Mouse (Mus musculus) midbrain, postnatal 0 days (tissue): ENCODE data around the gene Klk10. TPM values are rescaled to one million over a fixed set of nuclear protein-coding genes. Genes with fewer than 3 reads are reported as not detected.
A peak's percentile ranks its signal among the peaks of the same experiment; 100 is the strongest.

Source experiments
- ATAC-seq: fragments of 200-750 bp; cut with Nextera tagmentation; 2 replicates; pipeline ENCODE4 v1.8.0; 2017; ENCODE audit warnings: moderate number of reproducible peaks, mild to moderate bottlenecking, moderate TSS enrichment, moderate library complexity; ENCODE audit not compliant: low FRiP score
- DNase-seq: peaks from one replicate; pipeline ENCODE4 v3.0.0-alpha.2; 2015; ENCODE audit warnings: low spot score
- H3K27ac ChIP-seq: fragments of 300-500 bp; sonication (generic); 2 replicates; pipeline ENCODE4 v1.5.1; 2014; ENCODE audit warnings: low read depth, mild to moderate bottlenecking, low read length, mixed read lengths
- H3K27me3 ChIP-seq: fragments of 300-500 bp; sonication (generic); 2 replicates; pipeline ENCODE4 v1.6.1; 2014; ENCODE audit warnings: low read length, control low read depth, mixed read lengths; ENCODE audit not compliant: insufficient read depth
- H3K36me3 ChIP-seq: fragments of 300-500 bp; sonication (generic); 2 replicates; pipeline ENCODE4 v1.6.1; 2014; ENCODE audit warnings: low read length, control low read depth, mixed read lengths; ENCODE audit not compliant: insufficient read depth
- H3K4me1 ChIP-seq: fragments of 300-500 bp; sonication (generic); 2 replicates; pipeline ENCODE4 v1.6.1; 2014; ENCODE audit warnings: mild to moderate bottlenecking, control low read depth, antibody characterized with exemption, low read length, mixed read lengths; ENCODE audit not compliant: insufficient read depth
- H3K4me2 ChIP-seq: fragments of 300-500 bp; sonication (generic); 2 replicates; pipeline ENCODE4 v1.6.1; 2014; ENCODE audit warnings: low read depth, mild to moderate bottlenecking, low read length, mixed read lengths; ENCODE audit not compliant: poor library complexity, severe bottlenecking
- H3K4me3 ChIP-seq: fragments of 300-500 bp; sonication (generic); 2 replicates; pipeline ENCODE4 v1.5.1; 2014; ENCODE audit warnings: low read depth, mild to moderate bottlenecking, low read length, moderate library complexity
- H3K9ac ChIP-seq: fragments of 300-500 bp; sonication (generic); replicated peaks from 2 replicates; pipeline ENCODE4 v1.6.1; 2014; ENCODE audit warnings: mild to moderate bottlenecking, low read length, moderate library complexity, mixed read lengths; ENCODE audit not compliant: poor library complexity, severe bottlenecking
- H3K9me3 ChIP-seq: fragments of 300-500 bp; sonication (generic); 2 replicates; pipeline ENCODE4 v1.6.1; 2016; ENCODE audit warnings: low read length, control low read depth
- CTCF ChIP-seq: IDR thresholded peaks from 2 replicates; pipeline ENCODE4 v1.5.1; 2016; ENCODE audit warnings: antibody characterized with exemption, mild to moderate bottlenecking
- WGBS: fragments of 180-500 bp; shearing (Covaris S2); extraction: QIAGEN DNeasy Blood & Tissue Kit; methylation state at CpG from one replicate; pipeline ENCODE4 v1.1.7; 2014; 5-methylcytosine and 5-hydroxymethylcytosine counted together
- polyA plus RNA-seq: library from polyadenylated mRNA; unstranded; fragments of >200 nt; fragmentation: Nextera tagmentation; extraction: Ambion mirVana; gene quantifications from 2 replicates; pipeline ENCODE4 v1.2.1, GENCODE M21; 2015
- total RNA-seq: library from RNA; depleted of rRNA; stranded (reverse); fragments of >200 nt; gene quantifications from 2 replicates; pipeline ENCODE4 v1.2.3, GENCODE M21; 2014; rRNA removed

The Klk10 gene
- 0.66 TPM in 1 of 2 replicates, not detected in the other for total RNA-seq
- polyA plus RNA-seq, result 0.28 TPM in 1 of 2 replicates, not detected in the other

DNA sequence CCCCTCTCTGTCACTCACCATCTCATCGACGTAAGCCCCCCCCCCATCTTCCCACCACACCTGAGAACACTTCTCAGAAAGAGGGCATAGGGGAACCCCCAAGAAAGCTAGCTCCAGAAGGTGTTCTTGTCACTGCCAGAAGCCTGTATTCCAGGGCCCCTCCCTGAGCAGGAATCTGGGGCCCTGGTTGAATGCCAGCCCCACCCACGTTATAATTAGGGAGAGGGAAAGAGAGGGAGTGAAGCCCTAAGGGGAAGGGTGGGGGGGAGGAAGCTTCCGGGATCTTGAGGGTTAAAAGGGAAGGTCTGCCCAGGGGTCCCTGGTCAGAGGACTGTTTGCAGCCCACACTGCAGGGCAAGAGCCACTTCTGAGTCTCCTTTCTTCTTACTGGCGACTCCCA lies at the start of gene Klk10:
Klk10 (plus strand) TSS at position 290 of the 400 bp plus-strand sequence.
- Histone ChIP-seq H3K9me3 (no peaks in the 10 kb centered on the region), H3K4me2 (no peak within 1 kb of the TSS), H3K9ac (no peak within 1 kb of the TSS), H3K27me3 (0 out of 2 replicates have a peak, but pooled peaks cover 5% of the 10 kb centered on the region), H3K36me3 (no peaks in the 10 kb centered on the region), H3K4me1 (0 out of 2 replicates have a peak, but pooled peaks cover 4% of the 10 kb centered on the region), H3K4me3 (no peak within 1 kb of the TSS), H3K27ac (no peak within 1 kb of the TSS)
- no peak for TF ChIP-seq CTCF
- ATAC-seq, result no peak
- WGBS, result 52% methylated on average over 5 of the region's 5 CpGs
- DNase-seq, result no peak

- Histone ChIP-seq H3K4me2 (no peak overlapping the region), H3K4me3 (no peak overlapping the region), H3K9me3 (no peaks in the 10 kb centered on the region), H3K36me3 (no peaks in the 10 kb centered on the region), H3K9ac (no peak overlapping the region), H3K27ac (no peak overlapping the region), H3K4me1 (no peaks in the 10 kb centered on the region), H3K27me3 (no peaks in the 10 kb centered on the region)
- ATAC-seq (no peak), DNase-seq (peak; percentile 13)
- TF ChIP-seq CTCF, result no peak
- WGBS, result 53% methylated on average over 1 of the region's 1 CpGs
These were observed 33.0 kb upstream of the Klk10 start for GRCm38 (mm10) chr7:43747788-43748187.

DNA sequence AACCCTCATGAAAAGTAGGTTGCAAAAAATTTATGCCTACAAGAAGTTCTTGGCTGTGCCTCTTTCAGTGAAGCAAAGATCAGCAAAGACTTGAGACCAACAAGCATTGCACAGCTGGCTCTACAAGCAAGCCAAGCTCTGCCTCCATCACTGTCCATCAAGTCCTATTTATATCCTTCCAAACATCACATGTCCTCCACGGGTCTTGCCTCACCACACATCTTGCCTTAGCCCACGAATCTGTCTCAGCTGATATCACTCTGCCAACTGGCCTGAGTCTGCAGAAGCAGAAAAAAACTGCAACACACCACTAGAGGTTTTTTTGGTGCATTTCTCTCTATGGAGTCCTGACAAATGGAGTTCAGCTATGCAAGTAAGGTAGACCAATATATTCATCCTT lies 28.0 kb upstream of the Klk10 start:
- Histone ChIP-seq H3K27me3 (no peaks in the 10 kb centered on the region), H3K27ac (no peak overlapping the region), H3K9me3 (no peaks in the 10 kb centered on the region), H3K36me3 (no peaks in the 10 kb centered on the region), H3K9ac (no peak overlapping the region), H3K4me2 (no peak overlapping the region), H3K4me3 (no peak overlapping the region), H3K4me1 (no peaks in the 10 kb centered on the region)
- WGBS, result 71% methylated on average over 2 of the region's 2 CpGs
- ATAC-seq (no peak), DNase-seq (no peak)
- no peak for TF ChIP-seq CTCF

DNA sequence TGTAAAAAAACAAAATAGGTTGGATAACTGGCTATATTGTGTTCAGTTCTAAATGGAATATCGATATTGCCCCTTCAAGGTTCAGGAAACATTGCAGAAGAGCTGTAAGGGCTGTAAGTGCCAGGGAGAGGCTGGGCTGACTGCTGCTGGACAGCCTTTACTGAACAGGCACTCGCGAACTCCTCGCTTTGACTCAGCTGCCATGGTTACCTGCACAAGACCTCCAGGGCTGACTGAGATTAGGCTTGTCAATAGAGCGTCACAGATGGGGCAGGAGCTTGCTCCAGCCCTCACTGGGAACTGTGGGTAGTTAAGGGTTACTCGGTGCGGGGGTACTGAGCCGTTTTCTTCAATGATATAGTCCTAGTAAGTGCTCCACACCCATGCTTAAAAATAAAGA lies 14.4 kb upstream of the Klk10 start:
- DNase-seq, result peak; percentile 6
- peak; percentile 77 for ATAC-seq

GRCm38 (mm10) chr7:43768597-43768996 lies 12.2 kb upstream of the Klk10 start, which contains the start of gene Klk12:
Gene Klk12, plus strand, starts transcription at chr7:43768897.
- WGBS, result 73% methylated on average over 4 of the region's 4 CpGs
- Histone ChIP-seq H3K9me3 (no peaks in the 10 kb centered on the region), H3K4me1 (no peaks in the 10 kb centered on the region), H3K36me3 (no peaks in the 10 kb centered on the region), H3K9ac (no peak within 1 kb of the TSS), H3K27me3 (no peaks in the 10 kb centered on the region), H3K27ac (no peak within 1 kb of the TSS), H3K4me3 (no peak within 1 kb of the TSS), H3K4me2 (no peak within 1 kb of the TSS)
- DNase-seq, result no peak
- no peak for ATAC-seq
- no peak for TF ChIP-seq CTCF

More for the DNA sequence above, 14.4 kb upstream of the Klk10 start:
- Histone ChIP-seq H3K9ac (no peak overlapping the region), H3K36me3 (no peaks in the 10 kb centered on the region), H3K4me1 (no peaks in the 10 kb centered on the region), H3K27me3 (no peaks in the 10 kb centered on the region), H3K9me3 (no peaks in the 10 kb centered on the region), H3K4me2 (no peak overlapping the region), H3K4me3 (no peak overlapping the region), H3K27ac (no peak overlapping the region)
- 23% methylated on average over 8 of the region's 8 CpGs for WGBS
- no peak for TF ChIP-seq CTCF

DNA sequence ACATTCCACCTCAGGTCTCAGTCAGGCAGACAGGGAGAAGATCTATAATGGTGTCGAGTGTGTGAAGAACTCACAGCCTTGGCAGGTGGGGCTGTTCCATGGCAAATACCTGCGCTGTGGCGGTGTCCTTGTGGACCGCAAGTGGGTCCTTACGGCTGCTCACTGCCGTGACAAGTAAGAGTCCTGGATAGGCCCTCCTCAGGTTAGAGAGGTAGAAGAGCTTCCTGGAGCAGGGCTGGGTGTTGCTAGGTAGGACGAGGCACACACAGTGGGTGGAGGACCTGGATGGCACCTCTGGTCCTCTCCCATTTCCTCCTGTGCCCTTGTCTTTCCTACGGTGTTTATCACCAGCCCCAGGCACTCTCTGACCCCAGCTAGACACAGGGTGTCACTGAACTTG lies 11.2 kb upstream of the Klk10 start:
- WGBS, result 95% methylated on average over 8 of the region's 8 CpGs
- Histone ChIP-seq H3K36me3 (no peaks in the 10 kb centered on the region), H3K9me3 (no peaks in the 10 kb centered on the region), H3K4me3 (no peak overlapping the region), H3K27me3 (no peaks in the 10 kb centered on the region), H3K9ac (no peak overlapping the region), H3K4me2 (no peak overlapping the region), H3K27ac (no peak overlapping the region), H3K4me1 (no peaks in the 10 kb centered on the region)
- DNase-seq (no peak), ATAC-seq (no peak)
- TF ChIP-seq CTCF, result no peak
